Comparison of ENCODE assay signal across 1 mouse cellular context in the genomic region with DNA sequence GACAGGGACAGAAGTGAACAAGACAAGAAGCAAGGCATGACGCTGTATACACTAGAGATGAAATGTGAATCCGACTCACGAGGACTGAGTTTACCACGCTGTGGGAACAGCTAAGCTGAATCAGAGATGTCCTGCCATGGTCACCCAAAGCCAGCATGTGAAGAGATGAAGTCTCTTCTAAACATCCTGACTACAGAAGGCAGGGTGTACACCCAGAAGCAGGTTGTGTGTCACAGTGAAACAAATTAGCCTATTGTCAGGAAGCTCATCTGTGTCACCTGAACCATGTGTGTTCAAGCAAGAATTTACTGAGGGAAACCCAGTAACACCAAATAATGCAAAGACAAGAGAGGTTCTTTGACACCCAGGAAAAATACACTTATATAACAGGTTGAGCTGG.
TF ChIP-seq lines count a peak whose summit lies in the region.

No protein-coding gene starts in this region.

TF ChIP-seq in CH12.LX, 34 proteins besides CTCF, POLR2A, EP300 and RAD21:
- TF ChIP-seq ETS1 (conservative IDR thresholded peaks at IDR 0.05; ENCODE audit: low read depth, low read length) (0 out of 2 replicates have a peak, but pooled peaks have one; percentile 18), MAZ (IDR thresholded peaks at IDR 0.05; ENCODE audit: low read depth, low read length) (no peak), USF1 (IDR thresholded peaks at IDR 0.05; ENCODE audit: low read depth, low read length) (no peak), UBTF (IDR thresholded peaks at IDR 0.05; ENCODE audit: low read depth, low read length) (no peak), RCOR1 (conservative IDR thresholded peaks at IDR 0.05; ENCODE audit: low read depth, low read length) (no peak)
TF ChIP-seq in CH12.LX: peak in this region for 1.
